In the genomic region with DNA sequence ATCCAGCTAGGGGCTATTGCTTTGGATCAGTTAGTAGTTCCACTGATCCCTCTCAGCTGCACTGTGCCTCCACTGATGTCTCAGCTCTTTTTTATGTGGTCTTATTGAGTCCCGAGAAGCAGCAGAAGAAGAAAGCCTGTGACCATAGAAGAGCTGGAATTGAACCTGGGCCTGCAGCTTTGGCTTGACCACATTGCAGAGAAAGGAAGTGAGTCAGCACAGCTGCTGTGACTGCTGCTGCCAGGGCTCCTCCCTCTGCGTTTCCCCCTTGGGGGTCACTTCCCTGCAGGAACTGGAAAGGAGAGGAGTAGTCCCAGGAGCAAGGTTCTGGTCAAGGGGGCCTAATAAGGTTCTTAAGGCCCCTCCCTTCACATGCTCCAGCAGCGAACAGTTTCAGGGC, we compare ENCODE assay signal across 17 mouse cellular contexts. TPM values are rescaled to one million over a fixed set of nuclear protein-coding genes. Genes with fewer than 3 reads are reported as not detected.
DNase-seq lines count a peak whose midpoint lies in the region; ATAC-seq and TF ChIP-seq lines count a peak whose summit lies in the region.
"Had no signal": no experiment of that assay in that cellular context is flagged by ENCODE, and none has a peak within 500 bp of the region (broad histone marks: within the 10 kb centered on the region; RNA-seq: fewer than 3 reads in every experiment).

No protein-coding gene starts in this region.

- peak; percentile 40 to 52; a peak in 3 of 4 replicates for ATAC-seq in hematopoietic stem cell, adult 5-6 weeks (replicated peaks in 1 of 2; ENCODE audit: insufficient read depth in 1 of 2, low FRiP score in 2 of 2, low TSS enrichment in 1 of 2, low read depth in 1 of 2, poor library complexity in 2 of 2, severe bottlenecking in 2 of 2)
- ATAC-seq in stomach, postnatal 0 days (ENCODE audit: low FRiP score, low TSS enrichment) = no peak
- ATAC-seq: forebrain, embryonic 16.5 days; intestine, postnatal 0 days; liver, embryonic 12.5 days had no signal

- WGBS in stomach, postnatal 0 days = 71% methylated on average over 3 of the region's 3 CpGs
- WGBS in forebrain, embryonic 10.5 days = 67% methylated on average over 3 of the region's 3 CpGs

- H3K27ac ChIP-seq in stomach, postnatal 0 days (replicated peaks) = no peak overlapping the region
- H3K27ac ChIP-seq in forebrain, embryonic 10.5 days = no peak overlapping the region
- H3K27ac ChIP-seq: embryonic facial prominence, embryonic 10.5 days; hindbrain, embryonic 15.5 days; kidney, postnatal 0 days; liver, embryonic 12.5 days; midbrain, embryonic 12.5 days had no signal

- H3K36me3 ChIP-seq in stomach, postnatal 0 days (ENCODE audit: control insufficient read depth, insufficient read depth, low read length) = no peaks in the 10 kb centered on the region
- H3K36me3 ChIP-seq in forebrain, embryonic 10.5 days (replicated peaks) = no peaks in the 10 kb centered on the region
- H3K36me3 ChIP-seq: embryonic facial prominence, embryonic 10.5 days; hindbrain, embryonic 15.5 days; liver, embryonic 12.5 days; midbrain, embryonic 12.5 days had no signal

- H3K4me2 ChIP-seq in stomach, postnatal 0 days (replicated peaks; ENCODE audit: low read depth) = no peak overlapping the region
- H3K4me2 ChIP-seq: liver, embryonic 12.5 days had no signal

- H3K4me3 ChIP-seq in stomach, postnatal 0 days (ENCODE audit: low read depth, low read length) = no peak overlapping the region
- no peak overlapping the region for H3K4me3 ChIP-seq in forebrain, embryonic 10.5 days
- H3K4me3 ChIP-seq: embryonic facial prominence, embryonic 10.5 days; hindbrain, embryonic 15.5 days; liver, embryonic 12.5 days; midbrain, embryonic 12.5 days had no signal

- H3K9ac ChIP-seq in stomach, postnatal 0 days (ENCODE audit: low read length) = no peak overlapping the region
- H3K9ac ChIP-seq: hindbrain, embryonic 15.5 days; liver, embryonic 12.5 days; midbrain, embryonic 12.5 days had no signal

- TF ChIP-seq CTCF in stomach, postnatal 0 days (IDR thresholded peaks at IDR 0.05; ENCODE audit: low read depth) = no peak

- DNase-seq in cerebellum, adult 11-12 months = peak; percentile 38
- DNase-seq in cerebellum, postnatal 10 days = no peak
- peak; percentile 60 for DNase-seq in kidney, postnatal 10 days
- DNase-seq in kidney, postnatal 36 days = no peak
- peak; percentile 79 for DNase-seq in 416B (ENCODE audit: low read depth)
- no peak for DNase-seq in stomach, postnatal 0 days (ENCODE audit: low spot score)
- DNase-seq in forebrain, embryonic 10.5 days (ENCODE audit: extremely low spot score, low spot score) = no peak
- DNase-seq: retina, postnatal 1 day; right cerebral cortex, postnatal 4 days had no signal

- no peak for TF ChIP-seq EP300 in stomach, postnatal 0 days (optimal IDR thresholded peaks at IDR 0.05)

- peaks cover 6% of the 10 kb centered on the region for H3K4me1 ChIP-seq in stomach, postnatal 0 days (replicated peaks; ENCODE audit: control insufficient read depth, insufficient read depth)
- peaks cover 35% of the 10 kb centered on the region for H3K4me1 ChIP-seq in forebrain, embryonic 10.5 days

- no peaks in the 10 kb centered on the region for H3K9me3 ChIP-seq in stomach, postnatal 0 days (ENCODE audit: control insufficient read depth, low read length)
- peaks cover 6% of the 10 kb centered on the region; the same call in 1 of the 2 replicates for H3K9me3 ChIP-seq in forebrain, embryonic 10.5 days
- H3K9me3 ChIP-seq: embryonic facial prominence, embryonic 10.5 days; hindbrain, embryonic 15.5 days; liver, embryonic 12.5 days; midbrain, embryonic 12.5 days had no signal

- H3K27me3 ChIP-seq in stomach, postnatal 0 days (ENCODE audit: control insufficient read depth, insufficient read depth, low read length) = no peaks in the 10 kb centered on the region
- peaks cover 23% of the 10 kb centered on the region for H3K27me3 ChIP-seq in forebrain, embryonic 10.5 days (ENCODE audit: poor library complexity, severe bottlenecking)
- H3K27me3 ChIP-seq: hindbrain, embryonic 15.5 days had no signal

RNA-seq across cellular contexts. Expression of a gene that starts 1.9 kb away (rescaled TPM):
- 9.0 and 14.0 TPM in 2 replicates for total RNA-seq in hematopoietic stem cell, adult 5-6 weeks (2017)
- polyA plus RNA-seq in stomach, postnatal 0 days (2015; fragmentation: Nextera tagmentation; extraction: Ambion mirVana) = 10.3 and 11.5 TPM in 2 replicates
- 22.4 and 26.6 TPM in 2 replicates for polyA plus RNA-seq in forebrain, embryonic 10.5 days (2016; fragmentation: Nextera tagmentation; extraction: Ambion mirVana)

Comparison
In these comparisons a context has a peak if more than half of its experiments do, and no peak if none do; other contexts are left out.
1. DNase-seq: peak in cerebellum, adult 11-12 months (single experiment), kidney, postnatal 10 days (single experiment) and 416B (single experiment); none in cerebellum, postnatal 10 days (0 of 2), kidney, postnatal 36 days (0 of 2), stomach, postnatal 0 days (single experiment) and forebrain, embryonic 10.5 days (single experiment).